Mouse (Mus musculus) pancreas, adult 10 weeks (tissue): ENCODE data around the gene Bcat1. TPM values are rescaled to one million over a fixed set of nuclear protein-coding genes. Genes with fewer than 3 reads are reported as not detected.

Experiments
- polyA plus RNA-seq: library from polyadenylated mRNA; stranded (reverse); fragments of 350-450 nt; fragmentation: Illumina TruSeq; extraction: RNeasy Lipid Tissue Mini Kit (QIAGEN cat#74804); gene quantifications from one replicate; pipeline ENCODE4 v1.2.3, GENCODE M21; 2015; ENCODE audit warnings: low read depth, low replicate concordance; ENCODE audit not compliant: insufficient read depth

Bcat1 gene
- 0.52 TPM for polyA plus RNA-seq

DNA sequence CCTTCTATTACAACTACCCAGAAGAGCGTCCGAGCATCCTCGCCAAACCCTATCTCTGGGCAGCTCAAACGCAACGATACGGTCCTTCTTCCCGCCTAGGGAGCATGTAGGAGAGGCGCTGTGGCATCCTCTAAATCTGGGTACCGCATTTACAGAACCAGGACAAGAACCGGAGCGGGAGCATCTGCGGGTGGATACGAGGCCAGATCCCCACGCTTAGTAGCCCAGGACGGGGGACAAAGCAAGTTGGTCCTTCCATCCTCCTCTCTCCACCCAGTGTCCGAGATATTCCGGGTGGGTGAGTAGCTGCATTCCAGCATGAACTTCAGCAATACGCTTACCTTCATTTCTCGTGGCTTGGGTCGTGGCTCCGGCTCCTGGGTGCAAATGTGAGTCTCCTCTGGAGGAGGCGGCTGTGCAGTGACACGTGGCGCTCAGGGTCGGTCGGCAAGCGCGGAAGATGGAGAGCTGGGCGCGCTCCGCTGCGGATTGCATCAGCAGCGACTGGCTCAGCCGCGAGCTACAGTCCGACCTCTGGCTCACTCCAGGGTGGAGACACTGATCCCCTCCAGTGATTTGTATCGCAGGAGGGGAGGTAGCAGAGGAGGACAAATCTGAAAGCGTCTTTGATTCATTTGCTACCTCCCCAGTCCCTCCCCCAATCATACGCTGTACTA, at the start of gene Bcat1:
TSS of gene Bcat1 (minus strand) at position 637 of the 677 bp plus-strand sequence.

DNA sequence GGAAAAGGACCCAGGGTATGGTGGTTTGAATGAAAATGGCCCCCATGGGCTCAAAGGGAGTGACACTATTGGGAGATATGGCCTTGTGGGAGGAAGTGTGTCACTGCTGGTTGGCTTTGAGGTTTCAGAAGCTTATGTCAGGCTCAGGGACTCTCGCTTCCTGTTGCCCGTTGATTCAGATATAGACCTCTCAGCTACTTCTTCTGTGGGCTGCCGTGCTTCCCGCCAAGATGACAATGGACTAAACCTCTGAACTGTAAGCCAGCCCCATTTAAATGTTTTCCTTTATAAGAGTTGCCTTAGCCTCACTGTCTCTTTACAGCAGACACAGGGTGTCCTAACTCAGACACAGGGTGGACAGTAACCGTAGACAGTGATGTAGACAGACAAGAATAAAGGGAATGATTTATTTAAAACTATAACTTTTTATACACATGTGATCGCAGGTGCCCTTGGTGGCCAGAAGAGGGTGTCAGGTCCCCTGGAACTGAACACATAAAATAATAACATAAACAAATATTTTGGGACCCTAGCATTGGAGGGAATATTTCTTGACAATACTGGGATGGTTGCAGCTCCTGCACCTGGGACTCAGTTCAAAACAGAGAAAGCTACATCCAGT, 39.6 kb upstream of the Bcat1 start, which contains the start of gene Lrmp:
TSS of gene Lrmp (plus strand) at position 178 of the 622 bp plus-strand sequence.

Other genes with a start within 250 kb of the Bcat1 start
- gene Lrmp, start 39.5 kb upstream of the Bcat1 start, polyA plus RNA-seq, result 15.2 TPM
- not detected for gene Casc1, start 134.8 kb upstream of the Bcat1 start, polyA plus RNA-seq
- 5.4 TPM for gene Etfrf1, start 134.9 kb upstream of the Bcat1 start, polyA plus RNA-seq
- 8.3 TPM for gene Kras, start 174.1 kb upstream of the Bcat1 start, polyA plus RNA-seq